ENCODE assay signal across 10 mouse cellular contexts in genomic region chr19:57876057-57876456, GRCm38 (mm10).
DNase-seq lines count a peak whose midpoint lies in the region; ATAC-seq and TF ChIP-seq lines count a peak whose summit lies in the region.
"Had no signal": no experiment of that assay in that cellular context is flagged by ENCODE, and none has a peak within 500 bp of the region (broad histone marks: within the 10 kb centered on the region; RNA-seq: fewer than 3 reads in every experiment).

No protein-coding gene starts in this region.

- TF ChIP-seq EP300 in CH12.LX (IDR thresholded peaks at IDR 0.05; ENCODE audit: low read length): no peak

- H3K4me1 ChIP-seq in CH12.LX (ENCODE audit: control insufficient read depth in 1 of 2, insufficient read depth in 2 of 2): peaks cover 0 to 3% of the 10 kb centered on the region in 2 experiments; a peak in 1 of 4 replicates
- H3K4me1 ChIP-seq in ES-E14 (ENCODE audit: control insufficient read depth in 2 of 2, insufficient read depth in 2 of 2, low read length in 2 of 2, poor library complexity in 1 of 2): no peaks in the 10 kb centered on the region
- peaks cover 6% of the 10 kb centered on the region for H3K4me1 ChIP-seq in hindbrain, embryonic 13.5 days (replicated peaks)
- H3K4me1 ChIP-seq: heart, embryonic 10.5 days had no signal

- TF ChIP-seq RAD21 in CH12.LX (IDR thresholded peaks at IDR 0.05; ENCODE audit: low read depth, low read length): peak; percentile 35

- 91% methylated on average over 6 of the region's 6 CpGs for WGBS in hindbrain, embryonic 13.5 days

- in situ Hi-C loops in CH12.LX (cut with MboI; ENCODE audit: low pct_ligation_motif_present, low pct_unique_long_range_greater_than_20kb, low sequenced_read_pairs): no loop called here
- in situ Hi-C loops in ES-E14 (cut with MboI; ENCODE audit: low sequenced_read_pairs in 2 of 2, unreplicated experiment in 2 of 2): no loop called here

- ATAC-seq in hindbrain, embryonic 13.5 days (ENCODE audit: low FRiP score): no peak
- ATAC-seq: forebrain, embryonic 16.5 days had no signal

- H3K9me3 ChIP-seq in CH12.LX (replicated peaks; ENCODE audit: low read length) (peaks cover 2% of the 10 kb centered on the region), ES-E14 (ENCODE audit: control insufficient read depth, insufficient read depth, low read depth, low read length) (no peaks in the 10 kb centered on the region)
- no peaks in the 10 kb centered on the region for H3K9me3 ChIP-seq in hindbrain, embryonic 13.5 days
- H3K9me3 ChIP-seq: heart, embryonic 10.5 days had no signal

- H3K4me3 ChIP-seq in layer of hippocampus, adult 2 months: no peak overlapping the region
- H3K4me3 ChIP-seq in CH12.LX (replicated peaks in 1 of 3; ENCODE audit: low read depth in 2 of 3, low read length in 2 of 3, poor library complexity in 1 of 3): no peak overlapping the region
- H3K4me3 ChIP-seq in ES-E14 (ENCODE audit: insufficient read depth in 1 of 2, low read depth in 1 of 2, low read length in 2 of 2, poor library complexity in 1 of 2, severe bottlenecking in 1 of 2): no peak overlapping the region
- H3K4me3 ChIP-seq in hindbrain, embryonic 13.5 days: no peak overlapping the region
- H3K4me3 ChIP-seq: heart, embryonic 10.5 days had no signal

- no peak overlapping the region for H3K4me2 ChIP-seq in CH12.LX (ENCODE audit: insufficient read depth, low read depth, poor library complexity, severe bottlenecking)
- no peak overlapping the region for H3K4me2 ChIP-seq in hindbrain, embryonic 13.5 days

- no peaks in the 10 kb centered on the region for H3K27me3 ChIP-seq in CH12.LX (replicated peaks)
- no peaks in the 10 kb centered on the region for H3K27me3 ChIP-seq in hindbrain, embryonic 13.5 days

- H3K27ac ChIP-seq in layer of hippocampus, adult 2 months: no peak overlapping the region
- no peak overlapping the region for H3K27ac ChIP-seq in CH12.LX (ENCODE audit: insufficient read depth, low read depth)
- H3K27ac ChIP-seq in ES-E14 (ENCODE audit: insufficient read depth, low read depth, low read length, poor library complexity, severe bottlenecking): no peak overlapping the region
- no peak overlapping the region for H3K27ac ChIP-seq in hindbrain, embryonic 13.5 days
- H3K27ac ChIP-seq: heart, embryonic 10.5 days had no signal

- TF ChIP-seq POLR2A in CH12.LX (IDR thresholded peaks at IDR 0.05; ENCODE audit: low read depth, low read length): no peak

- peak; percentile 68 for TF ChIP-seq CTCF in layer of hippocampus, adult 2 months (conservative IDR thresholded peaks at IDR 0.05)
- TF ChIP-seq CTCF in CH12.LX (conservative IDR thresholded peaks at IDR 0.05 in 1 of 2, IDR thresholded peaks at IDR 0.05 in 1 of 2; ENCODE audit: low read depth in 2 of 2, low read length in 2 of 2): peak; percentile 37 to 51; a peak in 3 of 4 replicates

- DNase-seq in layer of hippocampus, adult 2 months (ENCODE audit: low spot score in 2 of 2): no peak
- no peak for DNase-seq in layer of hippocampus, postnatal 14 days (ENCODE audit: low spot score in 2 of 2)
- DNase-seq in CH12.LX (ENCODE audit: extremely low read depth) (no peak), ES-E14 (ENCODE audit: low read depth, low spot score) (peak; percentile 35)
- DNase-seq in induced T-regulatory cell, adult 2 months (ENCODE audit: low read depth): peak; percentile 25
- no peak for DNase-seq in neural tube, embryonic 10.5 days (ENCODE audit: extremely low spot score, low spot score)
- DNase-seq in embryo, embryonic 11 days: no peak

- dilution Hi-C loops in CH12.LX (cut with MboI; ENCODE audit: extremely low pct_ligation_motif_present, extremely low pct_unique_long_range_greater_than_20kb, low sequenced_read_pairs): no loop called here

- no peaks in the 10 kb centered on the region for H3K79me2 ChIP-seq in CH12.LX (replicated peaks; ENCODE audit: control insufficient read depth, extremely low read depth, insufficient read depth, poor library complexity, severe bottlenecking)

- H3K36me3 ChIP-seq in CH12.LX (replicated peaks in 1 of 2; ENCODE audit: control insufficient read depth in 1 of 2, insufficient read depth in 1 of 2, low read length in 1 of 2): no peaks in the 10 kb centered on the region
- H3K36me3 ChIP-seq in ES-E14 (ENCODE audit: control insufficient read depth, insufficient read depth, low read length, poor library complexity, severe bottlenecking): no peaks in the 10 kb centered on the region
- H3K36me3 ChIP-seq in hindbrain, embryonic 13.5 days: no peaks in the 10 kb centered on the region
- H3K36me3 ChIP-seq: heart, embryonic 10.5 days had no signal

- no peak overlapping the region for H3K9ac ChIP-seq in CH12.LX (ENCODE audit: insufficient read depth, low read depth)
- H3K9ac ChIP-seq in ES-E14 (ENCODE audit: insufficient read depth, low read depth, low read length, poor library complexity, severe bottlenecking): no peak overlapping the region
- H3K9ac ChIP-seq in hindbrain, embryonic 13.5 days: no peak overlapping the region

TF ChIP-seq in CH12.LX, 34 proteins besides CTCF, POLR2A, EP300 and RAD21:
- TF ChIP-seq TCF12 (IDR thresholded peaks at IDR 0.05; ENCODE audit: low read depth, low read length) (no peak), SMC3 (IDR thresholded peaks at IDR 0.05; ENCODE audit: low read depth, low read length) (peak; percentile 39)

TF ChIP-seq in ES-E14, 5 proteins besides CTCF, POLR2A, EP300 and RAD21:
- TF ChIP-seq HCFC1 (IDR thresholded peaks at IDR 0.05; ENCODE audit: borderline replicate concordance, insufficient read depth, low read length) (no peak), ZC3H11A (IDR thresholded peaks at IDR 0.05; ENCODE audit: borderline replicate concordance, low read depth, low read length) (peak; percentile 66), MAFK (IDR thresholded peaks at IDR 0.05; ENCODE audit: insufficient read depth, low read depth, low read length) (no peak)
TF ChIP-seq in ES-E14: peak in this region for 1.

Comparison
In these comparisons a context has a peak if more than half of its experiments do, and no peak if none do; other contexts are left out.
1. DNase-seq: peak in ES-E14 (single experiment) and induced T-regulatory cell, adult 2 months (single experiment); none in layer of hippocampus, adult 2 months (0 of 2), layer of hippocampus, postnatal 14 days (0 of 2), CH12.LX (single experiment), neural tube, embryonic 10.5 days (single experiment) and embryo, embryonic 11 days (single experiment).